Mouse (Mus musculus) heart, adult 8-10 months (tissue): ENCODE measurements around the gene Dnah2. TPM values are rescaled to one million over a fixed set of nuclear protein-coding genes. Genes with fewer than 3 reads are reported as not detected.
A peak's percentile ranks its signal among the peaks of the same experiment; 100 is the strongest.
"Not testable (repeated sequence)": the region's sequence is repeated elsewhere in the genome, so short reads cannot be mapped to it uniquely, and the experiment has no call there.

Experiments
- DNase-seq: peaks from one replicate; pipeline ENCODE4 v3.0.0; 2022; ENCODE audit warnings: low spot score
- total RNA-seq, 4 experiments: library from RNA; stranded (reverse); gene quantifications; 2 replicates each; pipeline ENCODE4 v1.2.4; 2022

Gene Dnah2
- total RNA-seq, 4 experiments from 2014 or later: 0.22 to 0.66 (median 0.40) TPM

DNA sequence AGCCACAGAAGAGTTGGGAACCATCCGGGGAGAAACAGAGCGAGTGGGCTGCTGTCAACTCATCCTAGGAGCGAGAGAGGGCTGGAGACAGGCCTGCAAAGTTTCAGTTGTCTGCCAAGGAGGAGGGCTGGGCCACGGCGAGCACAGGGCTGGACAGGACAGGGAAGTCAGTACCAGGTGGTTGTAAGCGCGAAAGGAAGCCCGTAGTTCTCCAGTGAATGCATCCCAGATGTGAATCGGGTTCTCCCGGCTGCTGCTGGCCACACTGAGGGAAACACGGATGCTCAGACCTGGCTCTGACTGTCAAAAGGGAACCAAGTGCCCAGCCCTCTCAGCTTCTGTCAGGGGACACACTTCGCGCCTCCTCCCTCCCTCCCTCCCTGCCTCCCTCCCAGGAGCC lies 14.5 kb upstream of the Dnah2 start:
- no peak for DNase-seq

DNA sequence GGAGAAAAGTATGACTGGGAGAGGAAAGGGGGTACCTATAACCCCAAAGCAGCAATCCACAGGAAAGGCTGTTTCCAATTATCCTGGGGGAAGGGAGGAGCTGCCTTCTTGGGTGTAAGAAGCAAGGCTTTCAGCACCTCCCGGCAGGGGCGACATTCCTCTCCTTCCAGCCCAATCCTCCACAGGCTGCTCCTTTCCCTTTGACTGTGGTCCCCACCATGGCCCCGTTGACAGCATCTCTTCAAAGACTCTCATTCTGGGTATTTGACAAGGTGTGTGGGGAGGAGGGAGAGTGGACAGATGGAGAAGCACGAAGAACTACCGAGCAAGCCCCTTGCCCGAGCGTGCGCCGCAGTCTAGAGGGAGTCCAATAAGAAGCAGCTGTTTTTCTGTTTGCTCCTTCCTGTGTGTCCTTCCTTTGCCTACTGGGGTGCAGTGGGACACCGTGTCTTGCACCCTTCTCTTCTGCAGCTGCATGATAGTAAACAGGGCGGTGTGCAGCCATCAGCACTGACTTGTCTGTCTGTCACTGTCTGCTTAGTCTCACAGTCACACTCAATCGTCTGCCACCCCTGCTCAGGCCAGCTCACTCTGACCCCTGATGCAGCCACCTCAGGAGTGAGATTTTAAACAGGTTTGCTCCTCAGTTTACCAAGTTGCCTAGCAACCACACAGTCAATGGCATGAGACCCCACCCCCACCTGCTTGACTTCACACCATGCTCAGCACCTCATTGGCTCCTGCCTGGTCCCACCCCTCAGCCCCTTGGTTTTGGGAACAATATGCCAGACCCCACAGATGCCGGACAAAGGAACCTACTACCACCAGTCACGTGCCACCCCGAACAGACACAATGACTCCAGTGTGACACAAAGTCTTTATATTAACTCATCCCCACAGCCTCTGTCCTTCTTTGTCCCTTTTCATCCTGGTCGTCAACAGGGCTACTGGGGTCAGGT lies 12.3 kb upstream of the Dnah2 start:
- no peak for DNase-seq

DNA sequence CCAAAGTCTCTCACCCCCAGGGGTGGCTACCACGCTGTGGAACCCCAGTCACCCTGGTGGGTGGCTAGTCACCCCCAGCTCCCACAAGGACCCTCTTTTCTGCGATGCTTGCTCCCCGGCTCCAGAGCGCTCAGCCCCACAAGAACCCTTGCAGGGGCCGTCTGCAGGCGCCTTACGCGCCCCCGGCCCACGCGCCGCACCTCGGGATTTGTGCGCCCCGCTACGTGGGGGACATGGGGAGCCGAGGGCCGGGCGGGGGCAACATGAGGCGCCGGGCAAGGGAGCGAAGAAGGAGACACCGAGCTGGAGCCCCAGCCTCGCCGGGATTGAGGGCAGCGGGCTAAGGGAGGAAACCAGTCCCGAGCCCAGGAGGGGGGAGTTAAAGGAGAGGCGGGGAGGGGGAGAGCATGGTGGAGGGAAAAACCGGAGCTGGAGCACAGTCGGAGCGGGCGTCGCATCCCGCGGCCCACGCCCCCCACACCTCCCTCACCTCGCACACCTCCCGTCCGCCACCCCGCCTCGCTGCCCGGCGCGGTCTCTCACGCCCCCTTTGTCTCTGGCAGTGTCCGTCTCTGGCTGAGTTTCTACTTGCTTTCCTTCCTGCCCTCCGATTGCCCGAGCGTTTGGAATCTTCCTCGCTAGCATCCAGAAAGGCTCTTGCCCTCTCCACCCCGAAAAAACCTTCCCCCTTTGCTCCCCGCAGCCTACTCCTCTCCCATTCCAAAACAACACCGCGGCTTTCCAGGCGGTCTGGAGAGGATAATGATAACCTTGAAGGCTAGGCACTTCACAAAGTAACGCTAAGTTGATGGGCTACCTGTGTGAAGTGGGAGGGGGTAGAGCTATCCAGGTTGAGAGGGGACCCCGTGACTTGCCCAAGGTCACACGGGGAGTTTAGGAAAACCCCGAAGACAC lies 11.2 kb upstream of the Dnah2 start, which contains the start of gene Efnb3:
Gene Efnb3 (minus strand): TSS at position 355 of the 915 bp plus-strand sequence.
- DNase-seq: no peak

DNA sequence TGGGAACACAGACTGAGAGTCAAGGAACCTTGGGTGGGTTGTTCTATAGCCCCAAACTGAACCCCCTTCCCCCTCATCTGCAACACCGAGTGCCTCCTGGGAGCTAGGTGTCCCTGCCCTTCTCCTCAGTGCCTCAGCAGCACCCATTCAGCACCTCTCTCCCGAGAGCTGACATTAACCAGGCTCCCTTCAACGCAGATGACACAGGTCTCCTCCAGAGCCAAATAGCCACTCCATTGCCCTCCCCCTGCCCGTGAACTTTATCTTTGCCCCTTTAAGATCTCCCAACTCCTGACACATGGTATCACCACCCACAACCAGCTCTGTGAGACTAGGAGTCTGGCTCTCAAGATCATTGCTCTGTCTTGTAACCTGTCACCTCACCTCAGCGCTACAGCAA lies 10.3 kb upstream of the Dnah2 start:
- DNase-seq: peak; percentile 53

DNA sequence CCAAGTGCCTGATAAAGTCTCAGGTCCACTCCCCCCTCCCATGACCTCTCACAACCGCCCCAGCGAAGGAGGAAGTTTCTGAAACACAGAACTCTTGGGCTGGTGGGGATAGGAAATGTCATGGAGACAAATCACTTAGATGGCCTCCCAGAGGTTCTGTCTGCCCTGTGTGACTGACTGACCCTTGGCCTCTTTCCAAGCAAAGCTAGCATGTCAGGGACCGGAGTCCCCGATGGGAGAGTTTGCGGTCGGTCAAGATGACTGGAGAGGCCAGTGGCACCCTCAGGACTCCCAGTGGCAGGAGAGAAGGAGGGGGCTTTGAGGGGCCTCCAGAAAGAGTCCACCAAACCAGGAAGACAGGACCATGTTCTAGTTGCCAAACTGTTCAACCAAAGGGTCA lies 9.8 kb upstream of the Dnah2 start:
- no peak for DNase-seq

DNA sequence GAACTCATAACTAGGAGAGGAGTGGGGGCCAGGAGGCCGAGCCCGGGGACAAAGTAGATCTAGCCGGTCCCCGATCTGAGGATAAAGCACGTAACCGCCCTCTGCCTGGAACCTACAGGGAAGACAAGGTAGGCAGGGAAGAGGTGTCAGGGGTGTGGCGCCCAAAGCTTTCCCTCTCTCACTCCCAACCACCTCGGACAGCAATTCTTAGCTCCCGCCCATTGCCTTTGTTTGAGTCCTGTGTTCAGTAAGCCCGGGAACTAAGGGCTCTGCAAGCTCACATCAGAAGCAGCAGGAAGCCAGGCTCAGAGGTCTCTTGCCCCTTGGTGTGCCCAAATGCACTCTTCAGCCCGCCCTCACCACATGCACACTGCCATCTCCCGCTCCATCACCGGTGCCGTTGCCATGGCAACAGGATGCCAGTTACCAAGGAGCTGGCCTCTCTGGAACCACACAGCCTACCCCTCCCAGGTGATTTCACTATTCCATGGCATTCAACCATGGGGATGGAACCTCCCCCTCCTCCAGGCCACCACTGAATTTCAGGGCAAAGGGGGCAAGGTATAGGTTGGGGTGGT lies 8.6 kb upstream of the Dnah2 start:
- DNase-seq: no peak

DNA sequence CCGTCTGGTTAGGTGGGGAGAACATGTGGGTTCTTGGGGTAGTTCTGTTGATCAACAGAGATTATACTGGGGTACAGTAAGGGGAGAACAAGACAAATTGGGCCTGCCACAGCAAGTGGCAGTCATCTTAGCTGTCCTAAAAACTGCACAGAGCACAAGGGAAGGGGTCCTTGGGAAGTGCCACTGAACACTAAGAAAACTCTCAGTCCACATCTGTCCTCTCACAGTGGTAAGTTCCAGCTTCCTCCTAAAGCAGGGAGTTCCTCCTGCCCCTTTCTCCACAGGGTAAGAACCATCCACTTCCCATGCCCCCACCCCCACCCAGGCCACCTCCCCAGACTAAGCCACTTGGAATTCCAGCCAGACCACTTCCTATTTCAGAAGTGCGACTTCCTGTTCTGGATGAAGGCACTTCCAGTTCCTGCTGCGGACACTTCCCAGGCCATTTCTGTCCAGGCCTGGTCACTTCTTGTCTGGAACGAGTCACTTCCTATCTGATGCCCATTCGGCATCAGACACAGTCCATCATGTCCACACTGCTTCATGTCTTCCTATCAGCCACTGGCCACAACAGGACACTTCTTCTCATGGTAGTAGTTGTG lies 5.7 kb upstream of the Dnah2 start:
- DNase-seq: no peak

DNA sequence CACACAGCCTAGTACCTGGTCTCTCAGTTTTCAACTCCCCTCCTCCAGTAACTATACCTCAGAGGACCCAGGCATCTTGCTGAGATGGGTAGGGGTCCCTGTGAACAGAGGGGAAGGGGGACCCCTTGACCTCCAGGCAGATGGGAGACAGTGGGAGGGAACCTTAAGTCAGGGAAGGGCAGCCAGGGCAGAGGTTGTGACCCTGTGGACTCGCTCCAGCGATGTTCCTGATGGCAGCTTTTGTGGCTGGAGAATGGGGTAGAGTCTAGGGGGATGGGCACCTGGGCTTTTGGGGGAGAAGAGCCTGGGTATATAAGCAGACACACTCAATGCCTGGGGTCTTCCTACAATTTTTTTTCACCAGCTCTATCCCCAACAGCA lies 4.4 kb upstream of the Dnah2 start:
- no peak for DNase-seq

DNA sequence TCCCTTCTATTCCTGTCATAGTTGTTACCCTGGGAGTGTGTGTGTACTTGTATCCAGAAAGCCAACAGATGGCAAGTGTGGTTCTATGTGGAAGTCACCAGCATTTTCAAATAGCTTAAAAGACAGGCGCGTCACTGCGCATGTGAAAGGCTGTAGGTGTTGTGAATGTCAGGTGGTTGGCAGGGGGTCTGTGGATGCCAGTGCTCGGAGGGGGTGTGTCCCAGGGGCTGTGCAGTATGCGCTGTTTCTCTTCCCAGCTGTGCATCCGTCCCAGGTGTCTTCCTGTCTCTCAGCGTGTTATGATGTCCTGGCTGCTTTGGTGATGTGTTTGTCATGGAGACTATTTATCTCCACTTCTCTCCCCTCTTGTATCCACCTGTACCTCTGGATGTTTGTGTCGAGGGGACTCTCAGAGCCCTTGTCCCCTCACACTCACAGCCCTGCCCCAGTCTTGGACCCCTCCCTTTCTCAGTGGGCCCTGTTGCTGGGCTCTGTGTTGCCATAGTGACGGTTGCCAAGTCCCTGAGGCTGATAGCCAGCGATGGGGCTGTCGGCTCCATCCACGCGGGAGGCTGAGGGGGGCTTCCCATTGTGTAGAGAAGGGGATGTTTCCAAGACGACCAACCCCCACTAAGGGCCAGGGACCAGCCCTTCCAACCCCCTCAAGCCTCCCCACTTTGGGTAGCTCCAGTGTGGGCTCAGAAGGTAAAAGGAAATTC lies 3.9 kb upstream of the Dnah2 start:
- DNase-seq: no peak

DNA sequence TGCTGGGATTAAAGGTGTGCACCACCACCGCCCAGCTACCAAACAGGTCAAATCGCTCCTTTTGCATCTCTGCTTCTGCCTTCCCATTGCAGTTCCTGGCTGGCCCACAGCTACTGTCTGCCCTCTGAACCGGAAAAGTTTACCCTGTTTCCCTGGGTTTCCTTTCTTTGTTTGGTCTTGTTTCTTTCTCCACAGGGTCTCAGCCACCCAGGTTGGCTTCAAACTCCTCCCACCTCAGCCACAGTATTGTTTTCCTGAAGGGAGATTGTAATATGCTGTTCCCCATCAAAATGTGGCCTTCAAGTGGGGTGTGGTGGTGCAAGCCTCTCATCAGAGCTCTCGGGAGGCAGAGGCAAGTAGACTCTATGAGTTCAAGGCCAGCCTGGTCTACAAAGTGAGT lies 2.4 kb upstream of the Dnah2 start:
- DNase-seq: no peak

DNA sequence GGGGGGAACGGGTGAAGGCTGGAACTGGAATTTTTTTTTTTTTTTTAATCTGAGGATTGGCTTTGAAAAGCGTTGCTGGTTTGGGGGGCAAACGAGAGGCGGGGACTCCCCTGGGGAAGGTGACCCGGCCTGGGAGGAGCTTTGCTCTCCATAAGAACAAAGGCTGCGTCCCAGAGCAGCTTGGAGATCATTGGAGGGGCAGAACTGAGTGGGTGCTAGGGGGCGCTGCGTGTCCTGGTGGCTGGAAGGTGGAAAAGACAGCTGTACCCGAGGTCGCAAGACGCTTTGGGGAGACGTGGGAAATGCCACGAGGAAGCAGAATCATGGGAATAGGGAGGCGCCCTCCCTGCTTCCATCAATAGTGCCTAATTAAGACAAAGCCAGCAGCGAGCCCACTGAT lies 1.8 kb downstream of the Dnah2 start:
- DNase-seq: peak; percentile 35

DNA sequence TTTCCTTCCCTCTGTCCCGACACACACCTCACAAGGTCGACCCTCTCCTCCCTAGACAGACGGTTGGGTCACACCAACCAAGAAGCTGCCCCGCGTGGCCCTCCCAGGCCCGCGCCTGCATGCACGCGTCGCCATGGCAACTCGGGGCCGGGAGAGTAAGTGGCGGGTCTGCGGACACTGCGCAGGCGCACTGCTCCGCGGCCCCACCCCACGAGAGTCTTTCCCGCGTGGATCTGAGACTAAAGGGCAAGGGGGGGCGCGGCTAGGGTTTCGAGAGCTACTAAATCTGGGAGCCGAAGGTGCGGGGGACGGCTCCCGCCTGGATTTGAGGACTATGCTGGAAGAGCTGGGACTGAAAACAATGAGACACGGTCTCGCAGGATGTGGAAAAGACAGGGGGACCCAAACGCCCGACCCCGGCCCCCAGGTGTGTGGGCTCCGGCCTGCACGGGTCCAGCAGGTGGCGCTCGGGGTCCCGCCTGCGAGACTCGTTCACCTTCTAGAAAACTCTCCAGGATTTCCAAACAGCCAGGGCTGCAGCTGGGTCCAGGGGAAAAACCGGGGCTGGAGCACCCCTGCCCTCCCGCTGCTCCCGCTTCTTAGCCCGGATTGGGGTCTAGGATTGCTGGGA lies 2.4 kb downstream of the Dnah2 start:
- peak; percentile 64 for DNase-seq

DNA sequence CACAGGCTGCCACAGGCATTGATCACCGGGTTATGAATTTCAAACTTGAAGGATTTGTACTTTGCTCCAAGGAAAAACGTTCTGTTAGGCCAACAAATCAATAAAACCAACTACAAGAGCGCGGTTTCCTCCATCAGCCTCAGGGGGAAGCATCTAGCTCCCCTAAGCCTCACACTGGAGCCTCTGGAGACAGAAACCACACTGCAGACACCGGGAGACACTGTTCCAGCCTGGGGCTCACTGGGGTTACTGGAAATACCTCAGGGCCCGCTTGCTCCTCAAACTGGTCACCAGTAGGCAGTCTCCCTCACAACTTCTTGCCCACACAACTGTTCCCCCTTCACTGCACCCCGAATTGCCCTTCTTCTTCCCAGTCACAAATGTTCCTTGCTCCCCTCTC lies 3.0 kb downstream of the Dnah2 start:
- DNase-seq: no peak

DNA sequence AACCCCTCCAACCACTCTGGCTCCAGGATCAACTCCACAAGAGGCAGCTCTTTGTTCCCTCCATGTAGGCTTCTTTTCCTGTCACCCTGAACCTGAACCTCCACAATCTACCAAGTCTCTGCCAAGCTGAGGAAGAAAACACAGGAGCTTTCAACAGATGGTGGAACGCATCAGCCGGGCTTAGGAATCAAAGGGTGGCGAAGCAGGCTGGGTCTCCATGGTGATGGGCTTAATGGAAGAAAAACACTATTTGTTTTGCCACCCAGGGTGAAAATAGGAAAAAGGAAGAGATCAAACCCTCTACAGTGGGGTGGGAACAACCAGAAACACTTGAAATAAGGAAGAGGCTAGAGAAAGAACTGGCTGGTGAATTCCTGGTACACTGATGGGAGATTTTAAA lies 5.3 kb downstream of the Dnah2 start:
- DNase-seq: no peak

DNA sequence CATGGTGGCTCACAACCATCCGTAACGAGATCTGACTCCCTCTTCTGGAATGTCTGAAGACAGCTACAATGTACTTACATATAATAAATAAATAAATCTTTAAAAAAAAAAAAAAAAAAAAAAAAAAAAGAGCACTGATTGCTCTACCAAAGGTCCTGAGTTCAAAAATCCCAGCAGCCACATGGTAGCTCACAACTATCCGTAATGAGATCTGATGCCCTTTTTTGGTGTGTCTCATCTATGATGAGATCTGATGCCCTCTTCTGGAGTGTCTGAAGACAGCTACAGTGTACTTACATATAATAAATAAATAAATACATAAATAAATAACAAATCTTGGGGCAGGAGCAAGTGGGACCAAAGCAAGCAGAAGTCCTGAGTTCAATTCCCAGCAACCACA lies 7.2 kb downstream of the Dnah2 start:
- not testable (repeated sequence) for DNase-seq

DNA sequence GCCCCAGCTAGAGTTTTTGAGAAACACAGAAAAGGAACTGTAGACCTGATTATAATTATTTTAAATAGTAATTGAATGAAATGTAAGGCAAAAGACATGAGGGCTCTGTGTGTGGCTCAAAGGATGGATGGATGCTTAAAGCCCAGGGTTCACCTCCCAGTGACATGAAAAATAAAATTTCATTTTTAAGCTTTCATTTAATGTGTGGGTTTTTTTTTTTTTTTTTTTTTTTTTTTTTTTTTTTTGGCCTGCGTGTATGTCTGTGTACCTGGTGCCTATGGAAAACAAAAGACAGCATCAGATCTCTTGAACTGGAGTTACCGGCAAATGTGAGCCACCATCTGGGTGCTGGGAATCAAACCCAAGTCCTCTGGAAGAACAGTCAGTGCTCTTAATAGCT lies 8.2 kb downstream of the Dnah2 start:
- DNase-seq: no peak

DNA sequence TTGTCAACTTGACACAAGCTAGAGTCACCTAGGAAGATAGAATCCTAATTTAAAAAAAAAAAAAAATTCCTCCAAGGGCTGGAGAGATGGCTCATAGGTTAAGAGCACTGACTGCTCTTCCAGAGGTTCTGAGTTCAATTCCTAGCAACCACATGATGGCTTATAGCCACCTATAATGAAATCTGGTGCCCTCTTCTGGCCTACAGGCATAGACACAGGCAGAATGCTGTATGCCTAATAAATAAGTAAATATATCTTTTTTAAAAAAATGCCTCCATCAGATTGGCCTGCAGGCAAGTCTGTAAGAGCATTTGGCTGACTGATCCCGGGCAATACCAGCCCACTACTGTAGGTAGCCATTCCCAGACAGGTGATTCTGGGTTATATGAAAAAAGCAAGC lies 13.9 kb downstream of the Dnah2 start:
- no peak for DNase-seq

DNA sequence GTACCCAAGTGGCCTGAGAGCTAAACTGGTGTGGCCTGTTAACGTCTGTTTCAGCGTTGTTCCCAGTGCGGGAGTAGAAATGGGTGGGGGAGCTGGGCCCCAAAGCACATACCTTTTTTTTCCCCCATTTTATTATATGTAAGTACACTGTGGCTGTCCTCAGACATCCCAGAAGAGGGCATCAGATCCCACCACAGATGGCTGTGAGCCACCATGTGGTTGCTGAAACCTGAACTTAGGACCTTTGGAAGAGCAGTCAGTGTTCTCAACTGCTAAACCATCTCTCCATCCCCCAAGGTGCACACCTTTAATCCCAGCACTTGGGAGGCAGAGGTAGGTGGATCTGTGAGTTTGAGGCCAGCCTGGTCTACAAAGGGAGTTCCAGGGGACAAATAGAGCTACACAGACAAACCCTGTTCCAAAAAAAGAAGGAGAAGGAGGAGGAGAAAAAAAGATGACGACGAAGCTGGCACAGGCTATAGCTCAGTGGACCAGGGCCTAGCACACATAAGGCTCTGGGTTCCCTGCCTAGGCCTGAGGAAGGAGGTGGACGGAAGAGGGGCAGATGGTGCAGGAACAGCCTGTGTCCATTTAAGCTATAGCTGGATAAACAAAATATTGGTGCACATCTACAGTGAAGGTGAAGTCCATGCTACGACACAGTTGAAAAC lies 16.3 kb downstream of the Dnah2 start:
- DNase-seq: no peak

DNA sequence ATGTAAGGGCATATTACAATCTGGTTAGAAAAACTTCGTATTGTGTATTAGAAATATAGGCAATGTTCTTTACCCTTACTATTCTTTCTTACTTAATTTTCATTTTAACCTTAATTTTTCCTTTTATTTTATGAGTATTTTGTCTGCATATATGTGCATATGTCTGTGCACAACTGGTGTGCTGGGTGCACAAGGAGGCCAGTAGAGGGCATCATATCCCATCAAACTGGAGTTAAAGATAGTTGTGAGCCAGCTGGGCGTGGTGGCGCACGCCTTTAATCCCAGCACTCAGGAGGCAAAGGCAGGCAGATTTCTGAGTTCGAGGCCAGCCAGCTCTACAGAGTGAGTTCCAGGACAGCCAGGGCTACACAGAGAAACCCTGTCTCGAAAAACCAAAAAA lies 18.2 kb downstream of the Dnah2 start:
- not testable (repeated sequence) for DNase-seq

DNA sequence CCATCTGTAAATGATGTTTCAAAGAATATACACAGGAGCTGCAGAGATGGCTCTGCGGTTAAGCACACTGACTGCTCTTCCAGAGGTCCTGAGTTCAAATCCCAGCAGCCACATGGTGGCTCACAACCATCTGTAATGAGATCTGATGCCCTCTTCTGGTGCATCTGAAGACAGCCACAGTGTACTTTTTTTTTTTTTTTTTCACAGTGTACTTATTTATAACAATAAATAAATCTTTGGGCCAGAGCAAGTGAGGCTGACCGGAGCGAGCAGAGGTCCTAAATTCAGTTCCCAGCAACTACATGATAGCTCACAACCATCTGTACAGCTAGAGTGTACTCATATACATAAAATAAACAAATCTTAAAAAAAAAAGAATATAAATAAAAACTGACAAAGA lies 18.6 kb downstream of the Dnah2 start:
- not testable (repeated sequence) for DNase-seq
